ENCODE assay signal across 30 mouse cellular contexts in genomic region chr12:104072286-104072685, GRCm38 (mm10). TPM values are rescaled to one million over a fixed set of nuclear protein-coding genes. Genes with fewer than 3 reads are reported as not detected.
"Had no signal": no experiment of that assay in that cellular context is flagged by ENCODE, and none has a peak within 500 bp of the region (broad histone marks: within the 10 kb centered on the region; RNA-seq: fewer than 3 reads in every experiment).

No protein-coding gene starts in this region.

- H3K36me3 ChIP-seq: intestine, embryonic 15.5 days; kidney, embryonic 15.5 days; limb, embryonic 12.5 days; limb, embryonic 15.5 days; midbrain, embryonic 12.5 days; midbrain, embryonic 15.5 days; neural tube, embryonic 12.5 days; neural tube, embryonic 15.5 days had no signal

- H3K4me1 ChIP-seq: intestine, embryonic 15.5 days; kidney, embryonic 15.5 days; limb, embryonic 12.5 days; limb, embryonic 15.5 days; midbrain, embryonic 12.5 days; midbrain, embryonic 15.5 days; neural tube, embryonic 12.5 days had no signal

- ATAC-seq: liver, postnatal 0 days; lung, postnatal 0 days; midbrain, embryonic 15.5 days had no signal

- H3K27ac ChIP-seq: intestine, embryonic 15.5 days; kidney, embryonic 15.5 days; limb, embryonic 12.5 days; limb, embryonic 15.5 days; liver, embryonic 14.5 days; macrophage; midbrain, embryonic 12.5 days; midbrain, embryonic 15.5 days; neural tube, embryonic 12.5 days; neural tube, embryonic 15.5 days had no signal

- H3K27me3 ChIP-seq: intestine, embryonic 15.5 days; kidney, embryonic 15.5 days; limb, embryonic 12.5 days; midbrain, embryonic 12.5 days; midbrain, embryonic 15.5 days; neural tube, embryonic 12.5 days; neural tube, embryonic 15.5 days had no signal

- H3K4me3 ChIP-seq: intestine, embryonic 15.5 days; kidney, embryonic 15.5 days; limb, embryonic 12.5 days; limb, embryonic 15.5 days; midbrain, embryonic 12.5 days; midbrain, embryonic 15.5 days; neural tube, embryonic 12.5 days; neural tube, embryonic 15.5 days had no signal

- DNase-seq: kidney, adult 11 months; kidney, adult 8-10 months; kidney, postnatal 10 days; kidney, postnatal 36 days; left cerebral cortex, postnatal 4 days; liver, postnatal 0 days; lung, embryonic 14.5 days; right cerebral cortex, postnatal 14 days; thymus, adult 18-20 months; thymus, postnatal 14 days; thymus, postnatal 4 days had no signal

RNA-seq across cellular contexts. Expression of gene Serpina12, which starts 28.0 kb away (rescaled TPM):
- total RNA-seq: layer of hippocampus, postnatal 10 days; left cerebral cortex, postnatal 4 days had no signal
- polyA plus RNA-seq: intestine, embryonic 15.5 days; kidney, embryonic 15.5 days; limb, embryonic 12.5 days; liver, embryonic 11.5 days; lung, embryonic 14.5 days; lung, postnatal 0 days; macrophage; midbrain, embryonic 12.5 days; midbrain, embryonic 15.5 days; neural tube, embryonic 12.5 days; neural tube, embryonic 15.5 days; small intestine, adult 2 months; stomach, embryonic 16.5 days; testis, adult 2 months had no signal

RNA-seq across cellular contexts. Expression of gene Serpina5, which starts 28.6 kb away (rescaled TPM):
- total RNA-seq: layer of hippocampus, postnatal 10 days; left cerebral cortex, adult 18-20 months; left cerebral cortex, postnatal 4 days; megakaryocyte, adult 5-6 weeks had no signal
- polyA plus RNA-seq: intestine, embryonic 15.5 days; kidney, embryonic 15.5 days; limb, embryonic 12.5 days; limb, embryonic 15.5 days; liver, embryonic 11.5 days; lung, embryonic 14.5 days; lung, postnatal 0 days; macrophage; midbrain, embryonic 12.5 days; midbrain, embryonic 15.5 days; neural tube, embryonic 12.5 days; neural tube, embryonic 15.5 days; small intestine, adult 2 months; spleen, adult 2 months; stomach, embryonic 16.5 days had no signal

RNA-seq across cellular contexts. Expression of gene Serpina3a, which starts 40.2 kb away (rescaled TPM):
- total RNA-seq: layer of hippocampus, postnatal 10 days; left cerebral cortex, adult 18-20 months; left cerebral cortex, postnatal 4 days; megakaryocyte, adult 5-6 weeks had no signal
- polyA plus RNA-seq: intestine, embryonic 15.5 days; kidney, embryonic 15.5 days; limb, embryonic 12.5 days; limb, embryonic 15.5 days; liver, embryonic 11.5 days; liver, embryonic 14.5 days; liver, postnatal 0 days; lung, embryonic 14.5 days; lung, postnatal 0 days; macrophage; midbrain, embryonic 12.5 days; midbrain, embryonic 15.5 days; neural tube, embryonic 12.5 days; neural tube, embryonic 15.5 days; small intestine, adult 2 months; spleen, adult 2 months; stomach, embryonic 16.5 days had no signal

RNA-seq across cellular contexts. Expression of gene Serpina3b, which starts 55.5 kb away (rescaled TPM):
- total RNA-seq: layer of hippocampus, postnatal 10 days; left cerebral cortex, adult 18-20 months; left cerebral cortex, postnatal 4 days; megakaryocyte, adult 5-6 weeks had no signal
- polyA plus RNA-seq: intestine, embryonic 15.5 days; limb, embryonic 12.5 days; lung, embryonic 14.5 days; lung, postnatal 0 days; midbrain, embryonic 12.5 days; midbrain, embryonic 15.5 days; neural tube, embryonic 12.5 days; neural tube, embryonic 15.5 days; small intestine, adult 2 months; stomach, embryonic 16.5 days had no signal

RNA-seq across cellular contexts. Expression of gene Serpina9, which starts 58.7 kb away (rescaled TPM):
- total RNA-seq: megakaryocyte, adult 5-6 weeks had no signal
- polyA plus RNA-seq: intestine, embryonic 15.5 days; kidney, embryonic 15.5 days; limb, embryonic 12.5 days; liver, embryonic 11.5 days; liver, embryonic 14.5 days; lung, embryonic 14.5 days; macrophage; midbrain, embryonic 15.5 days; neural tube, embryonic 12.5 days; neural tube, embryonic 15.5 days; spleen, adult 2 months had no signal
